Mouse (Mus musculus) forebrain, postnatal 0 days (tissue): ENCODE results near the gene Tnfaip3. TPM values are rescaled to one million over a fixed set of nuclear protein-coding genes. Genes with fewer than 3 reads are reported as not detected.

Source experiments
- ATAC-seq: fragments of 200-750 bp; cut with Nextera tagmentation; 2 replicates; pipeline ENCODE4 v1.8.0; 2017; ENCODE audit warnings: mild to moderate bottlenecking, moderate library complexity
- DNase-seq: peaks from one replicate; pipeline ENCODE4 v3.0.0-alpha.2; 2015
- H3K27ac ChIP-seq: fragments of 300-500 bp; sonication (generic); 2 replicates; pipeline ENCODE4 v1.5.1; 2014; ENCODE audit warnings: low read depth, mild to moderate bottlenecking, antibody characterized with exemption, low read length, moderate library complexity, mixed read lengths
- H3K27me3 ChIP-seq: fragments of 300-500 bp; sonication (generic); 2 replicates; pipeline ENCODE4 v1.6.1; 2014; ENCODE audit warnings: mild to moderate bottlenecking, low read length, mixed read lengths; ENCODE audit not compliant: insufficient read depth
- H3K36me3 ChIP-seq: fragments of 300-500 bp; sonication (generic); 2 replicates; pipeline ENCODE4 v1.6.1; 2014; ENCODE audit warnings: mild to moderate bottlenecking, moderate library complexity; ENCODE audit not compliant: insufficient read depth
- H3K4me1 ChIP-seq: fragments of 300-500 bp; sonication (generic); 2 replicates; pipeline ENCODE4 v1.6.1; 2014; ENCODE audit warnings: antibody characterized with exemption; ENCODE audit not compliant: insufficient read depth
- H3K4me2 ChIP-seq: fragments of 300-500 bp; sonication (generic); 2 replicates; pipeline ENCODE4 v1.6.1; 2014; ENCODE audit warnings: low read depth, mild to moderate bottlenecking, moderate library complexity
- H3K4me3 ChIP-seq: fragments of 300-500 bp; sonication (generic); 2 replicates; pipeline ENCODE4 v1.5.1; 2014; ENCODE audit warnings: low read depth, low read length, mixed read lengths
- H3K9ac ChIP-seq: fragments of 300-500 bp; sonication (generic); 2 replicates; pipeline ENCODE4 v1.6.1; 2014; ENCODE audit warnings: mild to moderate bottlenecking
- H3K9me3 ChIP-seq: fragments of 300-500 bp; sonication (generic); 2 replicates; pipeline ENCODE4 v1.6.1; 2016; ENCODE audit warnings: low read length
- CTCF ChIP-seq: sonication (generic); IDR thresholded peaks from 2 replicates; pipeline ENCODE4 v1.5.1; 2016; ENCODE audit warnings: antibody characterized with exemption, control low read depth, low read depth
- WGBS: fragments of 180-500 bp; shearing (Covaris S2); extraction: QIAGEN DNeasy Blood & Tissue Kit; methylation state at CpG from one replicate; pipeline ENCODE4 v1.1.7; 2014; 5-methylcytosine and 5-hydroxymethylcytosine counted together
- polyA plus RNA-seq: library from polyadenylated mRNA; unstranded; fragments of >200 nt; fragmentation: Nextera tagmentation; extraction: Ambion mirVana; gene quantifications from 2 replicates; pipeline ENCODE4 v1.2.1, GENCODE M21; 2015
- total RNA-seq: library from RNA; depleted of rRNA; stranded (reverse); fragments of >200 nt; gene quantifications from 2 replicates; pipeline ENCODE4 v1.2.3, GENCODE M21; 2014; rRNA removed

The Tnfaip3 gene
- total and polyA plus RNA-seq, 2 experiments from 2014 or later: 1.2 to 3.5 TPM

GRCm38 (mm10) chr10:18964856-18965255, 50.6 kb downstream of the Tnfaip3 start:
- Histone ChIP-seq H3K9me3 (no peaks in the 10 kb centered on the region), H3K27ac (no peak overlapping the region), H3K4me2 (no peak overlapping the region), H3K4me1 (no peaks in the 10 kb centered on the region), H3K4me3 (no peak overlapping the region), H3K9ac (no peak overlapping the region), H3K27me3 (no peaks in the 10 kb centered on the region), H3K36me3 (no peaks in the 10 kb centered on the region)
- ATAC-seq (no peak), DNase-seq (no peak)
- no peak for TF ChIP-seq CTCF
- 81% methylated on average over 7 of the region's 7 CpGs for WGBS

- no peak for ATAC-seq
- no peak for DNase-seq
- H3K36me3 ChIP-seq: no peaks in the 10 kb centered on the region
- H3K4me3 ChIP-seq: no peak overlapping the region
- H3K27me3 ChIP-seq: no peaks in the 10 kb centered on the region
- no peak overlapping the region for H3K9ac ChIP-seq
- no peaks in the 10 kb centered on the region for H3K4me1 ChIP-seq
- TF ChIP-seq CTCF: no peak
- no peak overlapping the region for H3K27ac ChIP-seq
- WGBS: 54% methylated on average over 12 of the region's 14 CpGs
- no peak overlapping the region for H3K4me2 ChIP-seq
- no peaks in the 10 kb centered on the region for H3K9me3 ChIP-seq
Measured at GRCm38 (mm10) chr10:18959777-18960492, 55.5 kb downstream of the Tnfaip3 start.

- peak; percentile 11 for DNase-seq
- Histone ChIP-seq H3K4me3 (no peak overlapping the region), H3K9ac (no peak overlapping the region), H3K9me3 (no peaks in the 10 kb centered on the region), H3K36me3 (no peaks in the 10 kb centered on the region), H3K4me2 (no peak overlapping the region), H3K27ac (no peak overlapping the region), H3K4me1 (no peaks in the 10 kb centered on the region), H3K27me3 (no peaks in the 10 kb centered on the region)
- no peak for ATAC-seq
- WGBS: 8% methylated on average over 1 of the region's 1 CpGs
- TF ChIP-seq CTCF: peak; percentile 55
Measured at GRCm38 (mm10) chr10:18953706-18954071, 61.8 kb downstream of the Tnfaip3 start.

GRCm38 (mm10) chr10:18953011-18953705, 62.3 kb downstream of the Tnfaip3 start:
- ATAC-seq: no peak
- H3K4me1 ChIP-seq: no peaks in the 10 kb centered on the region
- H3K27me3 ChIP-seq: no peaks in the 10 kb centered on the region
- H3K9ac ChIP-seq: no peak overlapping the region
- no peaks in the 10 kb centered on the region for H3K9me3 ChIP-seq
- H3K27ac ChIP-seq: no peak overlapping the region
- H3K4me3 ChIP-seq: no peak overlapping the region
- no peak for TF ChIP-seq CTCF
- no peak for DNase-seq
- H3K4me2 ChIP-seq: no peak overlapping the region
- no peaks in the 10 kb centered on the region for H3K36me3 ChIP-seq

Other genes starting within 250 kb of the Tnfaip3 start
- gene Gm4922, start 228.9 kb downstream of the Tnfaip3 start, total RNA-seq: 0.08 TPM in 1 of 2 replicates, not detected in the other
- gene Gm4922, start 228.9 kb downstream of the Tnfaip3 start, polyA plus RNA-seq: 0.21 TPM in 1 of 2 replicates, not detected in the other
- gene Perp, start 170.6 kb downstream of the Tnfaip3 start, total RNA-seq: 11.5 and 14.5 TPM in 2 replicates
- gene Perp, start 170.6 kb downstream of the Tnfaip3 start, polyA plus RNA-seq: 14.9 and 18.1 TPM in 2 replicates